Mouse (Mus musculus) olfactory bulb, adult 2 months (tissue): ENCODE data around the gene Olfr1325. TPM values are rescaled to one million over a fixed set of nuclear protein-coding genes. Genes with fewer than 3 reads are reported as not detected.
"Not testable (repeated sequence)": the region's sequence is repeated elsewhere in the genome, so short reads cannot be mapped to it uniquely, and the experiment has no call there.

Source experiments
- H3K27ac ChIP-seq: fragments of 200-500 bp; 2 replicates; pipeline ENCODE4 v1.5.1; 2012; ENCODE audit warnings: low read depth, low read length; ENCODE audit not compliant: insufficient read depth
- H3K4me1 ChIP-seq: fragments of 200-500 bp; 2 replicates; pipeline ENCODE4 v1.6.1; 2012; ENCODE audit warnings: low read length; ENCODE audit not compliant: control insufficient read depth, insufficient read depth
- H3K4me3 ChIP-seq: fragments of 200-500 bp; 2 replicates; pipeline ENCODE4 v1.5.1; 2012; ENCODE audit warnings: mild to moderate bottlenecking, low read depth, low read length, moderate library complexity; ENCODE audit not compliant: insufficient read depth
- CTCF ChIP-seq: fragments of 200-500 bp; IDR thresholded peaks from 2 replicates; pipeline ENCODE4 v1.5.1; 2012; ENCODE audit warnings: low read depth, mild to moderate bottlenecking, low read length, moderate library complexity; ENCODE audit not compliant: insufficient read depth
- POLR2A ChIP-seq: fragments of 200-500 bp; IDR thresholded peaks from 2 replicates; pipeline ENCODE4 v1.6.1; 2012; ENCODE audit warnings: mild to moderate bottlenecking, low read depth, low read length, moderate library complexity; ENCODE audit not compliant: insufficient read depth
- WGBS: fragments of 180-500 bp; shearing (Covaris S2); methylation state at CpG from one replicate; pipeline ENCODE4 v1.1.7; 2018; 5-methylcytosine and 5-hydroxymethylcytosine counted together
- polyA plus RNA-seq: library from polyadenylated mRNA; stranded (reverse); fragments of >200 nt; gene quantifications from 2 replicates; pipeline ENCODE4 v1.2.4, GENCODE M21; 2012; ENCODE audit warnings: low replicate concordance; ENCODE audit not compliant: missing spikeins, insufficient read depth, insufficient read length

Gene Olfr1325
- polyA plus RNA-seq = not detected in 2 replicates

DNA sequence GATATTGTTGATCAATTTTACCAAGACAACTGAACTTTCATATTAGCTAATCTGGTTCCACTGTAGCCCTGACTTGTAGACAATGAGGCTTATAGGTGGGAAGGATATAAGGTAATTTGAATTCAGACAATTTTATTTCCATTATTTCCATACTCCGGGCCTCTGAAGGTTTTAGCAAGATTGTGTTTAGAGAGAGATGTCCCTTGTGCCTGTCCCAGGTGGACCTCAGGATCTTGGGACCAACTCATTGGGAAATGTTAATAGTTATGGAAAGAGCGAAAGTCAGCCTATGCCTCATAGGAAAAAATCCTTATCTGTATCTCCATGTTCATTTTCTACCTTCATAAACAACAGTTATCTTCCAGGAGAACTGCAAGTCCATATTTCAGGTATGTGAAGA, at the start of gene Olfr1325:
Gene Olfr1325, plus strand, starts transcription at position 301 of the 400 bp plus-strand sequence.
- H3K4me3 ChIP-seq = no peak within 1 kb of the TSS
- WGBS = 86% methylated on average over 2 of the region's 2 CpGs
- TF ChIP-seq CTCF (no peak), POLR2A (no peak)
- no peak within 1 kb of the TSS for H3K27ac ChIP-seq
- H3K4me1 ChIP-seq = no peaks in the 10 kb centered on the region

DNA sequence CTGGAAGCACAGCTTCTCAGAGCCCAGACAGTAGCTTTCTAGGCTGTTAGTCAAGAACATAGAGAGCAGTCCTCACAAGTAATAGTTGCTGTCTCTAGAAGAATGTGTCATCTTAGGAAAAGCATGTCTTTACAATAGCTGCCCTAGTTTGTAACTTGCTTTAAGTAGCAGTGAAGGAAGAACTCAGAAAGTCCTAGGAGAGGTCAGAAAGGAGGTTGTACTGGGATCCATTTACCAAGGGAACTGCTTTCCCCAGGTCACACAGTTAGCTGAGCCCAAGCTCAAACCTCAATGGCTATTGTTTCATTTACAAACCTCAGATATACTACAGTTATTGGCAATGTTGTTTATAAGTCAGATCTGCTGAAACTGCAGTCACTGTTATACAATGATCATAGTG, 17.7 kb upstream of the Olfr1325 start, which contains the start of gene Olfr1326-ps1:
Gene Olfr1326-ps1, minus strand, starts transcription at position 101 of the 400 bp plus-strand sequence.
- TF ChIP-seq POLR2A (no peak), CTCF (no peak)
- Histone ChIP-seq H3K4me3 (no peak within 1 kb of the TSS), H3K27ac (no peak within 1 kb of the TSS), H3K4me1 (no peaks in the 10 kb centered on the region)

GRCm38 (mm10) chrX:74645466-74646323, 53.2 kb downstream of the Olfr1325 start, which contains the start of gene Gm5640:
Gene Gm5640, minus strand, starts transcription at chrX:74645635.
- H3K4me3 ChIP-seq, H3K27ac ChIP-seq, H3K4me1 ChIP-seq: not testable (repeated sequence)
- WGBS = 63% methylated on average over 2 of the region's 5 CpGs

GRCm38 (mm10) chrX:74646393-74646792, 53.9 kb downstream of the Olfr1325 start:
- not testable (repeated sequence) for H3K4me3 ChIP-seq, H3K4me1 ChIP-seq, H3K27ac ChIP-seq
- WGBS = no CpG with 5 or more reads among the region's 1 CpGs

Other genes with a start within 250 kb of the Olfr1325 start
- gene Lage3, start 239.1 kb upstream of the Olfr1325 start, polyA plus RNA-seq = not detected in 2 replicates
- not detected in 2 replicates for gene Ubl4a, start 219.5 kb upstream of the Olfr1325 start, polyA plus RNA-seq
- gene Slc10a3, start 219.3 kb upstream of the Olfr1325 start, polyA plus RNA-seq = not detected in 2 replicates
- not detected in 2 replicates for gene Fam3a, start 199.4 kb upstream of the Olfr1325 start, polyA plus RNA-seq
- not detected in 2 replicates for gene Ikbkg, start 199.4 kb upstream of the Olfr1325 start, polyA plus RNA-seq
- not detected in 2 replicates for gene G6pdx, start 163.5 kb upstream of the Olfr1325 start, polyA plus RNA-seq
- not detected in 2 replicates for gene Gm6880, start 111.3 kb upstream of the Olfr1325 start, polyA plus RNA-seq
- not detected in 2 replicates for gene Olfr1326-ps1, start 17.8 kb upstream of the Olfr1325 start, polyA plus RNA-seq
- gene Gm5640, start 53.0 kb downstream of the Olfr1325 start, polyA plus RNA-seq = not detected in 2 replicates
- gene Gm6890, start 148.2 kb downstream of the Olfr1325 start, polyA plus RNA-seq = not detected in 2 replicates
- gene Gm5936, start 244.5 kb downstream of the Olfr1325 start, polyA plus RNA-seq = not detected in 2 replicates